Mouse (Mus musculus): Measurements from ENCODE around the gene Wipf1. TPM values are rescaled to one million over a fixed set of nuclear protein-coding genes. Genes with fewer than 3 reads are reported as not detected.
A peak's percentile ranks its signal among the peaks of the same experiment; 100 is the strongest.

The Wipf1 gene
- 21.5 and 23.5 TPM in 2 replicates for polyA plus RNA-seq (2014; fragmentation: Nextera tagmentation; extraction: Ambion mirVana)

- Histone ChIP-seq H3K27me3 (replicated peaks; ENCODE audit: control insufficient read depth, insufficient read depth, low read length) (no peaks in the 10 kb centered on the region), H3K27ac (replicated peaks; ENCODE audit: low read depth, low read length) (peak within 1 kb of the TSS; percentile 92), H3K36me3 (ENCODE audit: control insufficient read depth, insufficient read depth, low read length) (no peaks in the 10 kb centered on the region), H3K9ac (ENCODE audit: low read depth, low read length) (peak within 1 kb of the TSS; percentile 99), H3K9me3 (ENCODE audit: control insufficient read depth, low read length) (no peaks in the 10 kb centered on the region), H3K4me2 (ENCODE audit: low read depth, low read length) (peak within 1 kb of the TSS; percentile 84), H3K4me1 (ENCODE audit: control insufficient read depth, insufficient read depth, low read length) (peaks cover 14% of the 10 kb centered on the region), H3K4me3 (ENCODE audit: low read depth, low read length) (peak within 1 kb of the TSS; percentile 92)
- ATAC-seq (ENCODE audit: low read depth) (peak; percentile 81), DNase-seq (ENCODE audit: low spot score) (peak; percentile 83)
- WGBS, result 6% methylated on average over 25 of the region's 66 CpGs
These were observed at the start of gene Wipf1 for GRCm38 (mm10) chr2:73529356-73530330. Gene Wipf1 (minus strand): TSS chr2:73529734.

GRCm38 (mm10) chr2:73579168-73579567, 49.6 kb upstream of the Wipf1 start:
- Histone ChIP-seq H3K4me1 (ENCODE audit: control insufficient read depth, insufficient read depth, low read length) (peaks cover 4% of the 10 kb centered on the region; the same call in 1 of the 2 replicates), H3K4me2 (ENCODE audit: low read depth, low read length) (no peak overlapping the region), H3K27me3 (replicated peaks; ENCODE audit: control insufficient read depth, insufficient read depth, low read length) (no peaks in the 10 kb centered on the region), H3K27ac (replicated peaks; ENCODE audit: low read depth, low read length) (no peak overlapping the region), H3K36me3 (ENCODE audit: control insufficient read depth, insufficient read depth, low read length) (no peaks in the 10 kb centered on the region), H3K9ac (ENCODE audit: low read depth, low read length) (no peak overlapping the region), H3K9me3 (ENCODE audit: control insufficient read depth, low read length) (no peaks in the 10 kb centered on the region), H3K4me3 (ENCODE audit: low read depth, low read length) (no peak overlapping the region)
- WGBS, result 34% methylated on average over 5 of the region's 5 CpGs
- no peak for DNase-seq (ENCODE audit: low spot score)
- no peak for ATAC-seq (ENCODE audit: low read depth)

- no peaks in the 10 kb centered on the region for H3K27me3 ChIP-seq (replicated peaks; ENCODE audit: control insufficient read depth, insufficient read depth, low read length)
- no peaks in the 10 kb centered on the region for H3K36me3 ChIP-seq (ENCODE audit: control insufficient read depth, insufficient read depth, low read length)
- no peak overlapping the region for H3K9ac ChIP-seq (ENCODE audit: low read depth, low read length)
- H3K4me1 ChIP-seq (ENCODE audit: control insufficient read depth, insufficient read depth, low read length), result 0 out of 2 replicates have a peak, but pooled peaks cover 4% of the 10 kb centered on the region
- ATAC-seq (ENCODE audit: low read depth) (no peak), DNase-seq (ENCODE audit: low spot score) (no peak)
- no peak overlapping the region for H3K4me3 ChIP-seq (ENCODE audit: low read depth, low read length)
- no peak overlapping the region for H3K4me2 ChIP-seq (ENCODE audit: low read depth, low read length)
- no peak overlapping the region for H3K27ac ChIP-seq (replicated peaks; ENCODE audit: low read depth, low read length)
- H3K9me3 ChIP-seq (ENCODE audit: control insufficient read depth, low read length), result no peaks in the 10 kb centered on the region
- 52% methylated on average over 6 of the region's 6 CpGs for WGBS
These were observed 44.9 kb upstream of the Wipf1 start for GRCm38 (mm10) chr2:73574418-73574817.

- no peaks in the 10 kb centered on the region for H3K27me3 ChIP-seq (replicated peaks; ENCODE audit: control insufficient read depth, insufficient read depth, low read length)
- WGBS, result 48% methylated on average over 4 of the region's 4 CpGs
- 0 out of 2 replicates have a peak, but pooled peaks cover 4% of the 10 kb centered on the region for H3K4me1 ChIP-seq (ENCODE audit: control insufficient read depth, insufficient read depth, low read length)
- H3K4me2 ChIP-seq (ENCODE audit: low read depth, low read length), result peak overlapping the region; percentile 52
- no peak for ATAC-seq (ENCODE audit: low read depth)
- no peaks in the 10 kb centered on the region for H3K36me3 ChIP-seq (ENCODE audit: control insufficient read depth, insufficient read depth, low read length)
- peak; percentile 67 for DNase-seq (ENCODE audit: low spot score)
- no peaks in the 10 kb centered on the region for H3K9me3 ChIP-seq (ENCODE audit: control insufficient read depth, low read length)
- H3K4me3 ChIP-seq (ENCODE audit: low read depth, low read length), result no peak overlapping the region
- H3K27ac ChIP-seq (replicated peaks; ENCODE audit: low read depth, low read length), result peak overlapping the region; percentile 35
- no peak overlapping the region for H3K9ac ChIP-seq (ENCODE audit: low read depth, low read length)
These were observed 44.0 kb upstream of the Wipf1 start for GRCm38 (mm10) chr2:73573556-73573955.

- WGBS, result 14% methylated on average over 23 of the region's 23 CpGs
- Histone ChIP-seq H3K9ac (ENCODE audit: low read depth, low read length) (no peak overlapping the region; the same call in 1 of the 2 replicates), H3K27ac (replicated peaks; ENCODE audit: low read depth, low read length) (peak overlapping the region; percentile 35)
These were observed 43.2 kb upstream of the Wipf1 start for GRCm38 (mm10) chr2:73572539-73573372.

GRCm38 (mm10) chr2:73571901-73572300, 42.4 kb upstream of the Wipf1 start:
- H3K36me3 ChIP-seq (ENCODE audit: control insufficient read depth, insufficient read depth, low read length), result no peaks in the 10 kb centered on the region
- H3K27me3 ChIP-seq (replicated peaks; ENCODE audit: control insufficient read depth, insufficient read depth, low read length), result no peaks in the 10 kb centered on the region; the same call in 1 of the 2 replicates
- 43% methylated on average over 6 of the region's 6 CpGs for WGBS
- ATAC-seq (ENCODE audit: low read depth) (no peak), DNase-seq (ENCODE audit: low spot score) (no peak)
- H3K4me2 ChIP-seq (ENCODE audit: low read depth, low read length), result no peak overlapping the region; the same call in 1 of the 2 replicates
- H3K4me3 ChIP-seq (ENCODE audit: low read depth, low read length), result no peak overlapping the region
- H3K9me3 ChIP-seq (ENCODE audit: control insufficient read depth, low read length), result no peaks in the 10 kb centered on the region
- H3K4me1 ChIP-seq (ENCODE audit: control insufficient read depth, insufficient read depth, low read length), result 0 out of 2 replicates have a peak, but pooled peaks cover 4% of the 10 kb centered on the region
- no peak overlapping the region for H3K27ac ChIP-seq (replicated peaks; ENCODE audit: low read depth, low read length)
- H3K9ac ChIP-seq (ENCODE audit: low read depth, low read length), result no peak overlapping the region

More at GRCm38 (mm10) chr2:73572539-73573372, 43.2 kb upstream of the Wipf1 start:
- Histone ChIP-seq H3K4me3 (ENCODE audit: low read depth, low read length) (peak overlapping the region; percentile 31), H3K4me2 (ENCODE audit: low read depth, low read length) (peak overlapping the region; percentile 52), H3K27me3 (replicated peaks; ENCODE audit: control insufficient read depth, insufficient read depth, low read length) (no peaks in the 10 kb centered on the region; the same call in 1 of the 2 replicates), H3K9me3 (ENCODE audit: control insufficient read depth, low read length) (no peaks in the 10 kb centered on the region), H3K36me3 (ENCODE audit: control insufficient read depth, insufficient read depth, low read length) (no peaks in the 10 kb centered on the region), H3K4me1 (ENCODE audit: control insufficient read depth, insufficient read depth, low read length) (0 out of 2 replicates have a peak, but pooled peaks cover 4% of the 10 kb centered on the region)
- ATAC-seq (ENCODE audit: low read depth) (peak; percentile 92), DNase-seq (ENCODE audit: low spot score) (peak; percentile 95)

- Histone ChIP-seq H3K27me3 (replicated peaks; ENCODE audit: control insufficient read depth, insufficient read depth, low read length) (no peaks in the 10 kb centered on the region; the same call in 1 of the 2 replicates), H3K4me3 (ENCODE audit: low read depth, low read length) (no peak overlapping the region), H3K36me3 (ENCODE audit: control insufficient read depth, insufficient read depth, low read length) (no peaks in the 10 kb centered on the region), H3K4me2 (ENCODE audit: low read depth, low read length) (no peak overlapping the region), H3K4me1 (ENCODE audit: control insufficient read depth, insufficient read depth, low read length) (0 out of 2 replicates have a peak, but pooled peaks cover 4% of the 10 kb centered on the region), H3K27ac (replicated peaks; ENCODE audit: low read depth, low read length) (no peak overlapping the region), H3K9me3 (ENCODE audit: control insufficient read depth, low read length) (no peaks in the 10 kb centered on the region), H3K9ac (ENCODE audit: low read depth, low read length) (no peak overlapping the region)
- WGBS, result 91% methylated on average over 9 of the region's 9 CpGs
- ATAC-seq (ENCODE audit: low read depth), result no peak
- DNase-seq (ENCODE audit: low spot score), result no peak
These were observed 41.8 kb upstream of the Wipf1 start for GRCm38 (mm10) chr2:73571304-73571703.
